Mouse (Mus musculus) brown adipose tissue, adult 24 weeks (tissue): ENCODE data around the gene Pcp2. TPM values are rescaled to one million over a fixed set of nuclear protein-coding genes. Genes with fewer than 3 reads are reported as not detected.

Source experiments
- H3K27ac ChIP-seq: fragments of 200-500 bp; replicated peaks from 2 replicates; pipeline ENCODE4 v1.5.1; 2012; ENCODE audit warnings: low read depth, mild to moderate bottlenecking, low read length
- H3K4me1 ChIP-seq: fragments of 200-500 bp; 2 replicates; pipeline ENCODE4 v1.6.1; 2012; ENCODE audit warnings: low read length, mixed read lengths; ENCODE audit not compliant: control insufficient read depth, insufficient read depth, insufficient read length
- H3K4me3 ChIP-seq: fragments of 200-500 bp; 2 replicates; pipeline ENCODE4 v1.5.1; 2012; ENCODE audit warnings: low read depth, mild to moderate bottlenecking, low read length, moderate library complexity; ENCODE audit not compliant: insufficient read depth
- polyA plus RNA-seq: library from polyadenylated mRNA; stranded (reverse); fragments of >200 nt; gene quantifications from 2 replicates; pipeline ENCODE4 v1.2.4, GENCODE M21; 2012; ENCODE audit not compliant: missing spikeins, insufficient read depth, insufficient read length

The Pcp2 gene
- polyA plus RNA-seq, 1 experiment, result not detected

GRCm38 (mm10) chr8:3646824-3647531 is 21.6 kb upstream of the Pcp2 start:
- Histone ChIP-seq H3K27ac (peak overlapping the region; percentile 93), H3K4me3 (no peak overlapping the region), H3K4me1 (peaks cover 13% of the 10 kb centered on the region; the same call in 1 of the 2 replicates)

- Histone ChIP-seq H3K4me1 (peaks cover 13% of the 10 kb centered on the region; the same call in 1 of the 2 replicates), H3K27ac (peak overlapping the region; percentile 92), H3K4me3 (no peak overlapping the region)
These were observed 20.5 kb upstream of the Pcp2 start for GRCm38 (mm10) chr8:3645804-3646203.

GRCm38 (mm10) chr8:3631478-3631875 is 6.1 kb upstream of the Pcp2 start:
- H3K27ac ChIP-seq, result no peak overlapping the region
- peak overlapping the region; percentile 62 for H3K4me3 ChIP-seq
- H3K4me1 ChIP-seq, result no peaks in the 10 kb centered on the region

- Histone ChIP-seq H3K4me3 (peak within 1 kb of the TSS; percentile 62), H3K27ac (no peak within 1 kb of the TSS), H3K4me1 (no peaks in the 10 kb centered on the region)
These were observed 5.5 kb upstream of the Pcp2 start, which contains the start of gene Stxbp2 for GRCm38 (mm10) chr8:3630647-3631477. Gene Stxbp2 (plus strand): TSS chr8:3630955.

- no peaks in the 10 kb centered on the region for H3K4me1 ChIP-seq
- no peak overlapping the region for H3K27ac ChIP-seq
These were observed 2.7 kb upstream of the Pcp2 start for GRCm38 (mm10) chr8:3628014-3628413.

GRCm38 (mm10) chr8:3626971-3627370 is 1.6 kb upstream of the Pcp2 start:
- H3K4me3 ChIP-seq, result no peak overlapping the region
- no peaks in the 10 kb centered on the region for H3K4me1 ChIP-seq
- no peak overlapping the region for H3K27ac ChIP-seq

More at GRCm38 (mm10) chr8:3628014-3628413, 2.7 kb upstream of the Pcp2 start:
- no peak overlapping the region for H3K4me3 ChIP-seq

GRCm38 (mm10) chr8:3622119-3622518 is 3.2 kb downstream of the Pcp2 start:
- no peak overlapping the region for H3K27ac ChIP-seq
- 0 out of 2 replicates have a peak, but pooled peaks cover 3% of the 10 kb centered on the region for H3K4me1 ChIP-seq
- H3K4me3 ChIP-seq, result peak overlapping the region; percentile 79

- Histone ChIP-seq H3K4me1 (0 out of 2 replicates have a peak, but pooled peaks cover 3% of the 10 kb centered on the region), H3K4me3 (peak within 1 kb of the TSS; percentile 80), H3K27ac (peak within 1 kb of the TSS; percentile 59)
These were observed 4.0 kb downstream of the Pcp2 start, which contains the start of the genes Xab2 and Pet100 for GRCm38 (mm10) chr8:3621199-3621970. Gene Xab2 (minus strand): TSS chr8:3621316. Gene Pet100 (plus strand): TSS chr8:3621548.

GRCm38 (mm10) chr8:3609816-3610150 is 15.6 kb downstream of the Pcp2 start:
- Histone ChIP-seq H3K27ac (peak overlapping the region; percentile 76), H3K4me1 (no peaks in the 10 kb centered on the region), H3K4me3 (no peak overlapping the region)

GRCm38 (mm10) chr8:3609046-3609815 is 16.1 kb downstream of the Pcp2 start:
- no peak overlapping the region for H3K4me3 ChIP-seq
- no peaks in the 10 kb centered on the region for H3K4me1 ChIP-seq
- peak overlapping the region; percentile 81 for H3K27ac ChIP-seq

GRCm38 (mm10) chr8:3607822-3608221 is 17.5 kb downstream of the Pcp2 start:
- no peak overlapping the region for H3K4me3 ChIP-seq
- H3K27ac ChIP-seq, result no peak overlapping the region
- H3K4me1 ChIP-seq, result no peaks in the 10 kb centered on the region

- Histone ChIP-seq H3K4me3 (no peak overlapping the region), H3K27ac (no peak overlapping the region), H3K4me1 (no peaks in the 10 kb centered on the region)
These were observed 18.8 kb downstream of the Pcp2 start for GRCm38 (mm10) chr8:3606593-3606992.

GRCm38 (mm10) chr8:3603439-3603838 is 21.9 kb downstream of the Pcp2 start:
- no peak overlapping the region for H3K4me3 ChIP-seq
- no peak overlapping the region for H3K27ac ChIP-seq

GRCm38 (mm10) chr8:3600401-3600800 is 24.9 kb downstream of the Pcp2 start:
- peaks cover 4% of the 10 kb centered on the region for H3K4me1 ChIP-seq
- H3K4me3 ChIP-seq, result peak overlapping the region; percentile 23
- no peak overlapping the region for H3K27ac ChIP-seq

More at GRCm38 (mm10) chr8:3603439-3603838, 21.9 kb downstream of the Pcp2 start:
- H3K4me1 ChIP-seq, result no peaks in the 10 kb centered on the region
